Mouse (Mus musculus): ENCODE data around the gene Trim2. TPM values are rescaled to one million over a fixed set of nuclear protein-coding genes. Genes with fewer than 3 reads are reported as not detected.
A peak's percentile ranks its signal among the peaks of the same experiment; 100 is the strongest.

Trim2 gene
- polyA plus RNA-seq, 1 experiment from 2014 or later: 23.0 TPM

GRCm38 (mm10) chr3:84296676-84297075 lies 10.0 kb downstream of the Trim2 start:
- H3K4me2 ChIP-seq (ENCODE audit: low read length): no peak overlapping the region
- H3K27me3 ChIP-seq (ENCODE audit: insufficient read depth, low read length): no peaks in the 10 kb centered on the region
- no peak for TF ChIP-seq CTCF (IDR thresholded peaks at IDR 0.05; ENCODE audit: low read depth)
- H3K9ac ChIP-seq (ENCODE audit: low read depth, low read length): no peak overlapping the region
- ATAC-seq (replicated peaks; ENCODE audit: low FRiP score, low read depth) (no peak), DNase-seq (ENCODE audit: low spot score) (no peak)
- WGBS: 73% methylated on average over 2 of the region's 2 CpGs
- no peaks in the 10 kb centered on the region for H3K9me3 ChIP-seq (replicated peaks; ENCODE audit: low read length)
- no peak overlapping the region for H3K27ac ChIP-seq
- H3K4me1 ChIP-seq (replicated peaks; ENCODE audit: insufficient read depth, low read length): no peaks in the 10 kb centered on the region
- no peaks in the 10 kb centered on the region for H3K36me3 ChIP-seq (ENCODE audit: insufficient read depth, low read length)
- no peak overlapping the region for H3K4me3 ChIP-seq (replicated peaks; ENCODE audit: low read depth, low read length)

DNA sequence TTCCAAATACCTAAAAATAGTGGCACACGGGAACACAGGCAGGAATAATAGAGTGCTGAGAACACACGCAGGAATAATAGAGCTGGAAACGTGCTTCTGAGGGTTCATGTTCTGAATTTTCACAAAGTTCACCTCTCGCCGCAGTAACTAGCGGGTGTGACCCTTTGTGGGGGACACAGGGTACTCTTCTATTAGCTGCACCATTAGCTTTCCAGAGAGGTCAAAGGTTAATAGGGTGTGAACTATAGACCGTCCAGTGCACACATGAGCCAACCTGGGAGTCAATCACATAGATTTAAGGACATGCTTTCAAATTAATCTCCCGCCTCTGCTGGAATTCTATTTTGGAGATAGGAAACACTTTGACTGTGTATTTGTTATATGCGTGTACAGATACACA lies 11.9 kb downstream of the Trim2 start:
- Histone ChIP-seq H3K9me3 (replicated peaks; ENCODE audit: low read length) (no peaks in the 10 kb centered on the region), H3K9ac (ENCODE audit: low read depth, low read length) (no peak overlapping the region), H3K27me3 (ENCODE audit: insufficient read depth, low read length) (no peaks in the 10 kb centered on the region), H3K36me3 (ENCODE audit: insufficient read depth, low read length) (no peaks in the 10 kb centered on the region), H3K27ac (peak overlapping the region; percentile 68), H3K4me3 (replicated peaks; ENCODE audit: low read depth, low read length) (no peak overlapping the region), H3K4me2 (ENCODE audit: low read length) (no peak overlapping the region), H3K4me1 (replicated peaks; ENCODE audit: insufficient read depth, low read length) (no peaks in the 10 kb centered on the region)
- no peak for TF ChIP-seq CTCF (IDR thresholded peaks at IDR 0.05; ENCODE audit: low read depth)
- DNase-seq (ENCODE audit: low spot score) (no peak), ATAC-seq (replicated peaks; ENCODE audit: low FRiP score, low read depth) (peak; percentile 73)
- 51% methylated on average over 9 of the region's 9 CpGs for WGBS

DNA sequence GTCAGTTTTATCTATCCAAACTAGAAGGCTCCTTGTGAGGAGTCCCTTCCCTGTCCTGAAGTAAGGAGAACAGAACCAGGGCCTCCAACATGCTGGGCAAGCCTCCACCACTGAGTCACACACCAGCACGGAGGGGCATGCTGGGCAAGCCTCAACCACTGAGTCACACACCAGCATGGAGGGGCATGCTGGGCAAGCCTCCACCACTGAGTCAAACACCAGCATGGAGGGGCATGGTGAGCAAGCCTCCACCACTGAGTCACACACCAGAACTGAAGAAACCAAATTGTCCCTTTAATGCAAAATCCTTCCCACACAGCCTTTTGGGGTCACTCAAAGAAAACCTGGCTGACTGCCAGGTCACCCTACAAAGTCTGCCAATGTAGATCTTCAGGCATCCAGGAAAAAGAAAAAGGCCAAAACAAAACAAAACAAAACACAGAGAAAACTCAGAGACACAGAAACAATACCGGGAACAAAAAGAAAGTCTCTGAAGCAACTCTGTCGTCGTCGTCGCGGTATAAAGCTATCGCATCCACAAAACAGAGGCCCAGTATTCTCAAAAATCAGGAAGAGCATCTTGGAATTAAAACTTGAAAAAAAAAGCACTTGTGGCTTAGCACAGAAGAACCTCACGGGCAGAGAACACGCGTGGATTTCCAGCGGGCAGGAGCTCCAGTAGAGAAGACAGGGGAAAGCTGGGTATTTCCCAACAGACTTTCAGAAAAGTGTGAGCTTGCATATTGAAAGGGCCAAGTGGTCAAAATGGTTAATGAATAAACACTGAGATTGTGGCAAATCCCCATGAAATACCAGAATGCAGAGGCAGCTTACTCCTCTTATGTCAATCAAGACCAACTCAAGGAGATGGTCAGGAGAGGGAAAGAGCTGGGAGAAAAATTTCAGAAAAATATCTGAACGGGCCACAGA lies 12.7 kb downstream of the Trim2 start:
- no peaks in the 10 kb centered on the region for H3K4me1 ChIP-seq (replicated peaks; ENCODE audit: insufficient read depth, low read length)
- ATAC-seq (replicated peaks; ENCODE audit: low FRiP score, low read depth): peak; percentile 41; the same call in 1 of the 2 replicates
- no peak overlapping the region for H3K9ac ChIP-seq (ENCODE audit: low read depth, low read length)
- peak overlapping the region; percentile 13; the same call in 1 of the 2 replicates for H3K4me2 ChIP-seq (ENCODE audit: low read length)
- DNase-seq (ENCODE audit: low spot score): no peak
- H3K36me3 ChIP-seq (ENCODE audit: insufficient read depth, low read length): no peaks in the 10 kb centered on the region
- no peak for TF ChIP-seq CTCF (IDR thresholded peaks at IDR 0.05; ENCODE audit: low read depth)
- H3K9me3 ChIP-seq (replicated peaks; ENCODE audit: low read length): no peaks in the 10 kb centered on the region
- peak overlapping the region; percentile 68 for H3K27ac ChIP-seq
- H3K27me3 ChIP-seq (ENCODE audit: insufficient read depth, low read length): no peaks in the 10 kb centered on the region
- WGBS: 62% methylated on average over 13 of the region's 13 CpGs
- H3K4me3 ChIP-seq (replicated peaks; ENCODE audit: low read depth, low read length): no peak overlapping the region

GRCm38 (mm10) chr3:84292238-84292637 lies 14.4 kb downstream of the Trim2 start:
- H3K4me1 ChIP-seq (replicated peaks; ENCODE audit: insufficient read depth, low read length): no peaks in the 10 kb centered on the region
- H3K4me2 ChIP-seq (ENCODE audit: low read length): no peak overlapping the region
- H3K27ac ChIP-seq: no peak overlapping the region
- WGBS: 95% methylated on average over 5 of the region's 5 CpGs
- TF ChIP-seq CTCF (IDR thresholded peaks at IDR 0.05; ENCODE audit: low read depth): no peak
- H3K9ac ChIP-seq (ENCODE audit: low read depth, low read length): no peak overlapping the region
- no peak for DNase-seq (ENCODE audit: low spot score)
- no peaks in the 10 kb centered on the region for H3K36me3 ChIP-seq (ENCODE audit: insufficient read depth, low read length)
- H3K9me3 ChIP-seq (replicated peaks; ENCODE audit: low read length): no peaks in the 10 kb centered on the region
- no peaks in the 10 kb centered on the region for H3K27me3 ChIP-seq (ENCODE audit: insufficient read depth, low read length)
- no peak for ATAC-seq (replicated peaks; ENCODE audit: low FRiP score, low read depth)
- H3K4me3 ChIP-seq (replicated peaks; ENCODE audit: low read depth, low read length): no peak overlapping the region

GRCm38 (mm10) chr3:84288931-84289330 lies 17.7 kb downstream of the Trim2 start:
- DNase-seq (ENCODE audit: low spot score) (no peak), ATAC-seq (replicated peaks; ENCODE audit: low FRiP score, low read depth) (no peak)
- 86% methylated on average over 4 of the region's 4 CpGs for WGBS
- no peak overlapping the region for H3K4me2 ChIP-seq (ENCODE audit: low read length)
- 0 out of 2 replicates have a peak, but pooled peaks cover 3% of the 10 kb centered on the region for H3K4me1 ChIP-seq (replicated peaks; ENCODE audit: insufficient read depth, low read length)
- TF ChIP-seq CTCF (IDR thresholded peaks at IDR 0.05; ENCODE audit: low read depth): no peak
- no peaks in the 10 kb centered on the region for H3K36me3 ChIP-seq (ENCODE audit: insufficient read depth, low read length)
- no peaks in the 10 kb centered on the region for H3K27me3 ChIP-seq (ENCODE audit: insufficient read depth, low read length)
- H3K9ac ChIP-seq (ENCODE audit: low read depth, low read length): no peak overlapping the region
- H3K4me3 ChIP-seq (replicated peaks; ENCODE audit: low read depth, low read length): no peak overlapping the region
- no peaks in the 10 kb centered on the region for H3K9me3 ChIP-seq (replicated peaks; ENCODE audit: low read length)
- no peak overlapping the region for H3K27ac ChIP-seq

DNA sequence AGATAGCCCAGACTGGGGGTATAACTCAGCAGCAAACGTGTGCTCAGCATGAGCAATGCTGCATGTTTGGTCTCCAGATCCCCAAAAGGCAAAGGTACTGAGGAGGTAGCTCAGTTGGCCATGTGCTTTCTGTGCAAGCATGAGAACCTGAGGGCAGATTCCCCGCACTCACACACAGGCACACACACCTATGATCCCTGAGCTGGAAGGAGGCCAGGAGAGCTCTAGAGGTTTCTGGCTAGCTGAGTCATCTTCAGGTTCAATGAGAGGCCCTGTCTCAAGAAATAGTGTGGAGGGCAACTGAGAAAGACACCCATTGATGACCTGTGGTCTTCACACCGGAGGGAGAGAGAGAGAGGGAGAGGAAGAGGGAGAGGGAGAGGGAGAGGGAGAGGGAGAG lies 19.4 kb downstream of the Trim2 start:
- TF ChIP-seq CTCF (IDR thresholded peaks at IDR 0.05; ENCODE audit: low read depth): no peak
- Histone ChIP-seq H3K4me3 (replicated peaks; ENCODE audit: low read depth, low read length) (no peak overlapping the region), H3K4me2 (ENCODE audit: low read length) (no peak overlapping the region), H3K36me3 (ENCODE audit: insufficient read depth, low read length) (no peaks in the 10 kb centered on the region), H3K27me3 (ENCODE audit: insufficient read depth, low read length) (no peaks in the 10 kb centered on the region), H3K9me3 (replicated peaks; ENCODE audit: low read length) (no peaks in the 10 kb centered on the region), H3K4me1 (replicated peaks; ENCODE audit: insufficient read depth, low read length) (peaks cover 5% of the 10 kb centered on the region; the same call in 1 of the 2 replicates), H3K9ac (ENCODE audit: low read depth, low read length) (no peak overlapping the region), H3K27ac (no peak overlapping the region)
- ATAC-seq (replicated peaks; ENCODE audit: low FRiP score, low read depth) (no peak), DNase-seq (ENCODE audit: low spot score) (no peak)
- WGBS: 75% methylated on average over 3 of the region's 3 CpGs

Measured in kidney, postnatal 0 days (tissue).